In genomic region chr17:64792076-64792475, GRCm38 (mm10) we compare ENCODE assay signal across 33 mouse cellular contexts. TPM values are rescaled to one million over a fixed set of nuclear protein-coding genes. Genes with fewer than 3 reads are reported as not detected.
DNase-seq lines count a peak whose midpoint lies in the region; TF ChIP-seq lines count a peak whose summit lies in the region.
"Had no signal": no experiment of that assay in that cellular context is flagged by ENCODE, and none has a peak within 500 bp of the region (broad histone marks: within the 10 kb centered on the region; RNA-seq: fewer than 3 reads in every experiment).

No protein-coding gene starts in this region.

- H3K4me1 ChIP-seq in heart, embryonic 10.5 days: peaks cover 24% of the 10 kb centered on the region; the same call in 1 of the 2 replicates
- no peaks in the 10 kb centered on the region for H3K4me1 ChIP-seq in heart, adult 2 months (ENCODE audit: control insufficient read depth, insufficient read depth, low read length)
- H3K4me1 ChIP-seq: embryonic facial prominence, embryonic 12.5 days; embryonic facial prominence, embryonic 15.5 days; hindbrain, embryonic 12.5 days; hindbrain, embryonic 15.5 days had no signal

- intact Hi-C loops in heart, adult 2 months (cut with DNase I): no loop called here
- intact Hi-C loops in gastrocnemius, postnatal 36 days (cut with DNase I): no loop called here

- no peaks in the 10 kb centered on the region for H3K27me3 ChIP-seq in heart, embryonic 10.5 days (ENCODE audit: insufficient read depth, poor library complexity, severe bottlenecking)
- H3K27me3 ChIP-seq in heart, adult 2 months (ENCODE audit: control insufficient read depth, insufficient read depth, low read length): no peaks in the 10 kb centered on the region
- H3K27me3 ChIP-seq: CH12.LX; embryonic facial prominence, embryonic 12.5 days; embryonic facial prominence, embryonic 15.5 days; hindbrain, embryonic 12.5 days; hindbrain, embryonic 15.5 days had no signal

- 89% methylated on average over 3 of the region's 3 CpGs for WGBS in heart, embryonic 10.5 days
- WGBS in heart, adult 2 months: 83% methylated on average over 3 of the region's 3 CpGs

- no peaks in the 10 kb centered on the region for H3K79me2 ChIP-seq in heart, adult 2 months (replicated peaks; ENCODE audit: control insufficient read depth, insufficient read depth, low read length)

- no peak overlapping the region for H3K27ac ChIP-seq in heart, embryonic 10.5 days
- no peak overlapping the region for H3K27ac ChIP-seq in heart, adult 2 months
- H3K27ac ChIP-seq: embryonic facial prominence, embryonic 12.5 days; embryonic facial prominence, embryonic 15.5 days; gastrocnemius, adult 2 months; heart, embryonic 13.5 days; hindbrain, embryonic 12.5 days; hindbrain, embryonic 15.5 days had no signal

- H3K4me3 ChIP-seq in heart, embryonic 10.5 days: no peak overlapping the region
- H3K4me3 ChIP-seq in heart, adult 2 months: no peak overlapping the region
- H3K4me3 ChIP-seq: embryonic facial prominence, embryonic 12.5 days; embryonic facial prominence, embryonic 15.5 days; gastrocnemius, adult 2 months; heart, embryonic 13.5 days; hindbrain, embryonic 12.5 days; hindbrain, embryonic 15.5 days had no signal

- H3K9ac ChIP-seq in heart, adult 2 months (ENCODE audit: low read depth, low read length): no peak overlapping the region
- H3K9ac ChIP-seq: embryonic facial prominence, embryonic 12.5 days; embryonic facial prominence, embryonic 15.5 days; forebrain, postnatal 0 days; heart, embryonic 13.5 days; hindbrain, embryonic 12.5 days; hindbrain, embryonic 15.5 days had no signal

- no peak for TF ChIP-seq CTCF in heart, adult 2 months (IDR thresholded peaks at IDR 0.05)

- no peak for TF ChIP-seq POLR2A in heart, adult 2 months (IDR thresholded peaks at IDR 0.05; ENCODE audit: insufficient read depth, low read depth, low read length)

- no peaks in the 10 kb centered on the region for H3K9me3 ChIP-seq in heart, embryonic 10.5 days
- H3K9me3 ChIP-seq: embryonic facial prominence, embryonic 12.5 days; embryonic facial prominence, embryonic 15.5 days; heart, embryonic 13.5 days; hindbrain, embryonic 12.5 days; hindbrain, embryonic 15.5 days had no signal

- no peak for TF ChIP-seq EP300 in heart, adult 2 months (IDR thresholded peaks at IDR 0.05; ENCODE audit: insufficient read depth, low read depth, low read length)

- H3K36me3 ChIP-seq in heart, embryonic 10.5 days: no peaks in the 10 kb centered on the region
- H3K36me3 ChIP-seq in heart, adult 2 months (ENCODE audit: control insufficient read depth, insufficient read depth, low read length): no peaks in the 10 kb centered on the region
- H3K36me3 ChIP-seq: embryonic facial prominence, embryonic 12.5 days; embryonic facial prominence, embryonic 15.5 days; G1E; heart, embryonic 13.5 days; hindbrain, embryonic 12.5 days; hindbrain, embryonic 15.5 days had no signal

- peak; percentile 62 for DNase-seq in adrenal gland, adult 2 months
- DNase-seq in adrenal gland, postnatal 25 days: no peak
- DNase-seq in heart, embryonic 10.5 days (ENCODE audit: low spot score): peak; percentile 64
- DNase-seq in heart, adult 2 months: no peak
- DNase-seq in adrenal gland, postnatal 14 days: peak; percentile 10
- DNase-seq in gastrocnemius, postnatal 36 days: no peak
- DNase-seq: B cell, adult 2 months; cerebellum, adult 18-20 months; cerebellum, adult 9-11 months; cerebellum, postnatal 25 days; forebrain, postnatal 0 days; gastrocnemius, adult 2 months; gastrocnemius, postnatal 14 days; heart, postnatal 14 days; heart, postnatal 4 days; kidney, adult 2 months had no signal

RNA-seq across cellular contexts. Expression of gene 4930583I09Rik, which starts 43.8 kb away (rescaled TPM):
- not detected for total RNA-seq in adrenal gland, adult 2 months (2021)
- polyA plus RNA-seq in adrenal gland, adult 2 months (2012; rRNA removed): not detected in 2 replicates
- not detected in 2 replicates for total RNA-seq in adrenal gland, postnatal 25 days (2021)
- not detected in 2 replicates for polyA plus RNA-seq in heart, embryonic 10.5 days (2016; fragmentation: Nextera tagmentation; extraction: Ambion mirVana)
- not detected for total RNA-seq in heart, adult 2 months (2021)
- polyA plus RNA-seq in heart, adult 2 months (2012; rRNA removed): not detected in 2 replicates
- total RNA-seq in adrenal gland, postnatal 14 days (2021): not detected in 2 replicates
- total RNA-seq in gastrocnemius, postnatal 36 days (2021): not detected
- total RNA-seq: CH12.LX; common myeloid progenitor, adult 5-6 weeks; forebrain, postnatal 0 days; G1E; gastrocnemius, adult 2 months; gastrocnemius, postnatal 14 days; heart, postnatal 14 days; heart, postnatal 4 days had no signal
- polyA plus RNA-seq: embryonic facial prominence, embryonic 12.5 days; embryonic facial prominence, embryonic 15.5 days; forebrain, embryonic 11.5 days; forebrain, embryonic 14.5 days; forebrain, postnatal 0 days; frontal cortex, adult 2 months; G1E; gonadal fat pad, adult 2 months; heart, embryonic 13.5 days; heart, embryonic 16.5 days; hindbrain, embryonic 12.5 days; hindbrain, embryonic 15.5 days; intestine, embryonic 14.5 days; intestine, postnatal 0 days; kidney, adult 2 months; kidney, embryonic 14.5 days; Patski had no signal

Comparison
In these comparisons a context has a peak if more than half of its experiments do, and no peak if none do; other contexts are left out.
1. DNase-seq: peak in adrenal gland, adult 2 months (single experiment), heart, embryonic 10.5 days (single experiment) and adrenal gland, postnatal 14 days (single experiment); none in adrenal gland, postnatal 25 days (single experiment), heart, adult 2 months (0 of 2) and gastrocnemius, postnatal 36 days (0 of 2).